Mouse (Mus musculus): ENCODE measurements around the gene Olfr191. TPM values are rescaled to one million over a fixed set of nuclear protein-coding genes. Genes with fewer than 3 reads are reported as not detected.

Gene Olfr191
- polyA plus RNA-seq, 1 experiment, result not detected

DNA sequence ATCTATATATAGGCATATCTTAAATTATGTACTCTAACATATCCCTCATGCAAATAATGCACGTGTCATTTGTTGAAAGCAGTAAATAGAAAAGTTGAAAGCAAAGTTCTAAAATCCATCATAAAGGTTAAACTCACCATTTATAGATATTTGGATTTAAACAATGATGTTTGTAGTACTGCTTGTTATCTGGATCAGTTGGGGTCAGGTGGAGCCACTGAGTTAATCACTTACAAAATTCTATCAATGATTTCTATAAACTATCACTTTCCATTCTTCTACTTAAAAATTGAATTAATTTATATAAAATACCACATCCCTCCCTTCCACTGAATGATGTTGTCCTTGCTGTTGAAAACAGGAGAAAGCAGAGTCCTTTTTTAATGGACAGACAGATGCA lies 40.8 kb downstream of the Olfr191 start:
- TF ChIP-seq TAL1 (IDR thresholded peaks at IDR 0.05; ENCODE audit: low read length), result no peak
- TF ChIP-seq GATA1 (IDR thresholded peaks at IDR 0.05; ENCODE audit: low read length), result no peak
- no peaks in the 10 kb centered on the region for H3K4me1 ChIP-seq (ENCODE audit: control insufficient read depth)
- no peaks in the 10 kb centered on the region for H3K27me3 ChIP-seq (ENCODE audit: control insufficient read depth)
- H3K9me3 ChIP-seq (ENCODE audit: control insufficient read depth, low read length), result 0 out of 2 replicates have a peak, but pooled peaks cover 2% of the 10 kb centered on the region
- H3K4me3 ChIP-seq (replicated peaks), result no peak overlapping the region
- no peaks in the 10 kb centered on the region for H3K36me3 ChIP-seq (ENCODE audit: control insufficient read depth)

DNA sequence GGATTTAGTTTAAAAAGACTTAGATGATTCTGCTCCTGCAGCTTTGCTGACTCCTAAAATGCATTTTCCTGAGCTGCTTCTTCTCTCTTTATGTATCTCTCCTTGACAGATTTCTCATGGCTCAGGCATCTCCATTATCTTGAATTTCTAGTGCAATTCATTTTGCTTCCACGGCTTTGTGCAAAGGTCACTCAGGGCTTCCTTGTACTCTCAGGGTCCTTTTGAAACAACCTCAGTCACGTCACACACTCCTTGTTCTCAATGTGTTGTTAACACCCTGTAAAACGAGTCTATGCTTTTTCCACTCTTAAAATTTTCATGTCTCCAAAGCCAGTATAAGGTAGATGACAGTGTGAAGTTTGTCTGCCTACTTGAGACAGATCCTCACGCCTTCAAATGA lies 42.0 kb downstream of the Olfr191 start:
- Histone ChIP-seq H3K27me3 (ENCODE audit: control insufficient read depth) (no peaks in the 10 kb centered on the region), H3K36me3 (ENCODE audit: control insufficient read depth) (no peaks in the 10 kb centered on the region), H3K9me3 (ENCODE audit: control insufficient read depth, low read length) (0 out of 2 replicates have a peak, but pooled peaks cover 2% of the 10 kb centered on the region), H3K4me1 (ENCODE audit: control insufficient read depth) (no peaks in the 10 kb centered on the region), H3K4me3 (replicated peaks) (no peak overlapping the region)
- no peak for TF ChIP-seq TAL1 (IDR thresholded peaks at IDR 0.05; ENCODE audit: low read length)
- no peak for TF ChIP-seq GATA1 (IDR thresholded peaks at IDR 0.05; ENCODE audit: low read length)

GRCm38 (mm10) chr16:59045835-59046234 lies 43.8 kb downstream of the Olfr191 start:
- Histone ChIP-seq H3K36me3 (ENCODE audit: control insufficient read depth) (no peaks in the 10 kb centered on the region), H3K4me1 (ENCODE audit: control insufficient read depth) (no peaks in the 10 kb centered on the region), H3K9me3 (ENCODE audit: control insufficient read depth, low read length) (peaks cover 4% of the 10 kb centered on the region; the same call in 1 of the 2 replicates), H3K4me3 (replicated peaks) (no peak overlapping the region), H3K27me3 (ENCODE audit: control insufficient read depth) (no peaks in the 10 kb centered on the region)
- no peak for TF ChIP-seq GATA1 (IDR thresholded peaks at IDR 0.05; ENCODE audit: low read length)
- no peak for TF ChIP-seq TAL1 (IDR thresholded peaks at IDR 0.05; ENCODE audit: low read length)

GRCm38 (mm10) chr16:59039710-59040109 lies 49.9 kb downstream of the Olfr191 start, which contains the start of gene Olfr187:
TSS of gene Olfr187 (minus strand) at chr16:59039767.
- H3K4me1 ChIP-seq (ENCODE audit: control insufficient read depth), result no peaks in the 10 kb centered on the region
- no peak within 1 kb of the TSS for H3K4me3 ChIP-seq (replicated peaks)
- peaks cover 15% of the 10 kb centered on the region for H3K9me3 ChIP-seq (ENCODE audit: control insufficient read depth, low read length)
- no peaks in the 10 kb centered on the region for H3K27me3 ChIP-seq (ENCODE audit: control insufficient read depth)
- TF ChIP-seq TAL1 (IDR thresholded peaks at IDR 0.05; ENCODE audit: low read length) (no peak), GATA1 (IDR thresholded peaks at IDR 0.05; ENCODE audit: low read length) (no peak)
- no peaks in the 10 kb centered on the region for H3K36me3 ChIP-seq (ENCODE audit: control insufficient read depth)

Other genes with a start within 250 kb of the Olfr191 start
- not detected in 2 replicates for gene Olfr177, start 215.1 kb downstream of the Olfr191 start, polyA plus RNA-seq (2012)
- not detected in 2 replicates for gene Olfr178, start 197.8 kb downstream of the Olfr191 start, polyA plus RNA-seq (2012)
- gene Olfr181, start 161.1 kb downstream of the Olfr191 start, polyA plus RNA-seq (2012), result not detected in 2 replicates
- gene Olfr180, start 160.4 kb downstream of the Olfr191 start, polyA plus RNA-seq (2012), result not detected in 2 replicates
- not detected in 2 replicates for gene Olfr183, start 94.5 kb downstream of the Olfr191 start, polyA plus RNA-seq (2012)
- gene Olfr186, start 59.5 kb downstream of the Olfr191 start, polyA plus RNA-seq (2012), result 0.03 TPM in 1 of 2 replicates, not detected in the other
- gene Olfr187, start 50.1 kb downstream of the Olfr191 start, polyA plus RNA-seq (2012), result not detected in 2 replicates
- gene Olfr190, start 11.8 kb downstream of the Olfr191 start, polyA plus RNA-seq (2012), result not detected in 2 replicates
- not detected in 2 replicates for gene Olfr193, start 22.1 kb upstream of the Olfr191 start, polyA plus RNA-seq (2012)
- gene Olfr194, start 31.2 kb upstream of the Olfr191 start, polyA plus RNA-seq (2012), result not detected in 2 replicates
- not detected in 2 replicates for gene Olfr195, start 57.2 kb upstream of the Olfr191 start, polyA plus RNA-seq (2012)
- gene Olfr196, start 80.6 kb upstream of the Olfr191 start, polyA plus RNA-seq (2012), result not detected in 2 replicates
- not detected in 2 replicates for gene Olfr198, start 113.7 kb upstream of the Olfr191 start, polyA plus RNA-seq (2012)
- gene Olfr199, start 129.9 kb upstream of the Olfr191 start, polyA plus RNA-seq (2012), result not detected in 2 replicates
- not detected in 2 replicates for gene Olfr201, start 182.8 kb upstream of the Olfr191 start, polyA plus RNA-seq (2012)
- not detected in 2 replicates for gene Olfr202, start 197.0 kb upstream of the Olfr191 start, polyA plus RNA-seq (2012)
- not detected in 2 replicates for gene Olfr203, start 209.1 kb upstream of the Olfr191 start, polyA plus RNA-seq (2012)
- gene Olfr204, start 228.4 kb upstream of the Olfr191 start, polyA plus RNA-seq (2012), result not detected in 2 replicates
- not detected in 2 replicates for gene Olfr205, start 241.3 kb upstream of the Olfr191 start, polyA plus RNA-seq (2012)